Mouse (Mus musculus) CH12.LX (cell line): Measurements from ENCODE around the gene Sirt4. TPM values are rescaled to one million over a fixed set of nuclear protein-coding genes. Genes with fewer than 3 reads are reported as not detected.

ENCODE experiments used
- DNase-seq: peaks from one replicate; pipeline ENCODE4 v3.0.0-alpha.2; 2013; ENCODE audit errors: extremely low read depth
- H3K27ac ChIP-seq: 2 replicates; pipeline ENCODE4 v1.5.1; 2012; ENCODE audit warnings: low read depth, mild to moderate bottlenecking, control low read depth, moderate library complexity; ENCODE audit not compliant: insufficient read depth
- H3K27me3 ChIP-seq: replicated peaks from 2 replicates; pipeline ENCODE3; 2012; ENCODE audit warnings: inconsistent platforms
- H3K36me3 ChIP-seq, 2 experiments: replicated peaks in 1 of 2; 2 replicates each; pipeline versions ENCODE3 to v1.6.1; 2012; ENCODE audit warnings: inconsistent platforms in 1 of 2, low read length in 1 of 2, mild to moderate bottlenecking in 1 of 2, mixed read lengths in 1 of 2, moderate library complexity in 1 of 2; ENCODE audit not compliant: control insufficient read depth in 1 of 2, insufficient read depth in 1 of 2
- H3K4me1 ChIP-seq, 2 experiments: 2 replicates each; pipeline ENCODE4 v1.6.1; 2012; ENCODE audit warnings: inconsistent platforms in 1 of 2, moderate library complexity in 1 of 2; ENCODE audit not compliant: insufficient read depth in 2 of 2, control insufficient read depth in 1 of 2
- H3K4me2 ChIP-seq: 2 replicates; pipeline ENCODE4 v1.6.1; 2012; ENCODE audit warnings: low read depth, mild to moderate bottlenecking, control low read depth; ENCODE audit not compliant: poor library complexity, insufficient read depth, severe bottlenecking
- H3K4me3 ChIP-seq, 3 experiments: fragments of 150-350 bp in 1 of 3; sonication (generic) in 1 of 3; replicated peaks in 1 of 3; 2 replicates each; pipeline versions ENCODE3 to v1.5.1; 2011 to 2012; ENCODE audit warnings: low read depth in 2 of 3, low read length in 2 of 3, mild to moderate bottlenecking in 2 of 3, moderate library complexity in 2 of 3, control low read depth in 1 of 3, improper control_type of control experiment in 1 of 3, inconsistent platforms in 1 of 3, mixed read lengths in 1 of 3; ENCODE audit not compliant: poor library complexity in 1 of 3
- H3K79me2 ChIP-seq: replicated peaks from 2 replicates; pipeline ENCODE4 v1.6.1; 2012; ENCODE audit warnings: mild to moderate bottlenecking, moderate library complexity; ENCODE audit not compliant: control insufficient read depth, poor library complexity, insufficient read depth, severe bottlenecking; ENCODE audit errors: extremely low read depth
- H3K9ac ChIP-seq: 2 replicates; pipeline ENCODE4 v1.6.1; 2012; ENCODE audit warnings: low read depth, mild to moderate bottlenecking, control low read depth, moderate library complexity; ENCODE audit not compliant: insufficient read depth
- H3K9me3 ChIP-seq: replicated peaks from 2 replicates; pipeline ENCODE3; 2012; ENCODE audit warnings: low read length, inconsistent platforms, mixed read lengths
- BHLHE40 ChIP-seq: IDR thresholded peaks from 2 replicates; pipeline ENCODE4 v1.6.1; 2011; ENCODE audit warnings: mild to moderate bottlenecking, low read depth, low read length, improper control_type of control experiment
- CHD1 ChIP-seq: IDR thresholded peaks from 2 replicates; pipeline ENCODE4 v1.6.1; 2012; ENCODE audit warnings: low read depth, low read length, improper control_type of control experiment, inconsistent platforms
- CTCF ChIP-seq, 2 experiments: IDR thresholded peaks in 1 of 2; conservative IDR thresholded peaks in 1 of 2; 2 replicates each; pipeline ENCODE4 v1.5.1; 2011 to 2012; ENCODE audit warnings: low read depth in 2 of 2, low read length in 2 of 2, improper control_type of control experiment in 1 of 2, inconsistent platforms in 1 of 2, mild to moderate bottlenecking in 1 of 2, moderate library complexity in 1 of 2
- E2F4 ChIP-seq: IDR thresholded peaks from 2 replicates; pipeline ENCODE4 v1.6.1; 2011; ENCODE audit warnings: low read depth, low read length, improper control_type of control experiment; ENCODE audit not compliant: insufficient replicate concordance
- ELF1 ChIP-seq: IDR thresholded peaks from 2 replicates; pipeline ENCODE4 v1.6.1; 2014; ENCODE audit warnings: low read depth, mild to moderate bottlenecking, inconsistent platforms, low read length, improper control_type of control experiment
- EP300 ChIP-seq: IDR thresholded peaks from 2 replicates; pipeline ENCODE4 v1.6.1; 2011; ENCODE audit warnings: low read length, improper control_type of control experiment
- GABPA ChIP-seq: IDR thresholded peaks from 2 replicates; pipeline ENCODE4 v1.6.1; 2012; ENCODE audit warnings: low read depth, low read length, improper control_type of control experiment, inconsistent platforms; ENCODE audit not compliant: insufficient replicate concordance
- HCFC1 ChIP-seq: IDR thresholded peaks from 2 replicates; pipeline ENCODE4 v1.6.1; 2012; ENCODE audit warnings: low read depth, mild to moderate bottlenecking, inconsistent platforms, low read length, improper control_type of control experiment
- JUND ChIP-seq: conservative IDR thresholded peaks from 2 replicates; pipeline ENCODE4 v1.6.1; 2011; ENCODE audit warnings: low read depth, low read length, improper control_type of control experiment
- MAFK ChIP-seq: IDR thresholded peaks from 2 replicates; pipeline ENCODE4 v1.6.1; 2011; ENCODE audit warnings: low read length, improper control_type of control experiment; ENCODE audit not compliant: insufficient replicate concordance
- MAX ChIP-seq: IDR thresholded peaks from 2 replicates; pipeline ENCODE4 v1.6.1; 2011; ENCODE audit warnings: low read length, improper control_type of control experiment
- MAZ ChIP-seq: IDR thresholded peaks from 2 replicates; pipeline ENCODE4 v1.6.1; 2012; ENCODE audit warnings: low read depth, mild to moderate bottlenecking, inconsistent platforms, low read length, improper control_type of control experiment, moderate library complexity
- MYC ChIP-seq: IDR thresholded peaks from 2 replicates; pipeline ENCODE4 v1.6.1; 2011; ENCODE audit warnings: low read depth, mild to moderate bottlenecking, improper control_type of control experiment, low read length
- NELFE ChIP-seq: IDR thresholded peaks from 2 replicates; pipeline ENCODE4 v1.6.1; 2011; ENCODE audit warnings: low read depth, low read length, improper control_type of control experiment
- NRF1 ChIP-seq: IDR thresholded peaks from 2 replicates; pipeline ENCODE4 v1.6.1; 2014; ENCODE audit warnings: low read depth, mild to moderate bottlenecking, inconsistent platforms, low read length, improper control_type of control experiment, moderate library complexity
- POLR2A ChIP-seq: IDR thresholded peaks from 2 replicates; pipeline ENCODE4 v1.6.1; 2011; ENCODE audit warnings: low read depth, mild to moderate bottlenecking, improper control_type of control experiment, low read length
- RAD21 ChIP-seq: IDR thresholded peaks from 2 replicates; pipeline ENCODE4 v1.6.1; 2011; ENCODE audit warnings: low read depth, mild to moderate bottlenecking, low read length, improper control_type of control experiment, moderate library complexity
- SIN3A ChIP-seq: IDR thresholded peaks from 2 replicates; pipeline ENCODE4 v1.6.1; 2012; ENCODE audit warnings: low read length, improper control_type of control experiment, inconsistent platforms
- SMC3 ChIP-seq: IDR thresholded peaks from 2 replicates; pipeline ENCODE4 v1.6.1; 2011; ENCODE audit warnings: low read depth, low read length, improper control_type of control experiment
- USF2 ChIP-seq: conservative IDR thresholded peaks from 2 replicates; pipeline ENCODE4 v1.6.1; 2011; ENCODE audit warnings: low read depth, low read length, improper control_type of control experiment
- ZNF384 ChIP-seq: IDR thresholded peaks from 2 replicates; pipeline ENCODE4 v1.6.1; 2012; ENCODE audit warnings: low read depth, low read length, improper control_type of control experiment, inconsistent platforms
- dilution Hi-C: fragments of 300-500 bp; cut with MboI; formaldehyde crosslinking; loops from 2 replicates; pipeline ENCODE4 v1.14.3; 2020; ENCODE audit warnings: low sequenced_read_pairs; ENCODE audit not compliant: extremely low pct_unique_long_range_greater_than_20kb, extremely low pct_ligation_motif_present
- in situ Hi-C: fragments of 300-500 bp; cut with MboI; formaldehyde crosslinking; loops from 3 replicates; pipeline ENCODE4 v1.14.3; 2019; ENCODE audit warnings: low sequenced_read_pairs, low pct_ligation_motif_present, low pct_unique_long_range_greater_than_20kb, mixed read lengths
- polyA plus RNA-seq: library from polyadenylated mRNA; unstranded; fragments of >175 nt; gene quantifications from 2 replicates; pipeline ENCODE4 v1.2.1, GENCODE M21; 2012; ENCODE audit warnings: low read depth; ENCODE audit not compliant: insufficient read length
- total RNA-seq, 2 experiments: library from RNA; depleted of rRNA; stranded (reverse); fragments of 300-350 nt in 1 of 2; fragments of >200 nt in 1 of 2; gene quantifications; 2 replicates each; pipeline ENCODE4 v1.2.3; 2012 to 2014

Sirt4 gene
- total and polyA plus RNA-seq, 3 experiments, result 10.0 to 18.0 (median 13.3) TPM

DNA sequence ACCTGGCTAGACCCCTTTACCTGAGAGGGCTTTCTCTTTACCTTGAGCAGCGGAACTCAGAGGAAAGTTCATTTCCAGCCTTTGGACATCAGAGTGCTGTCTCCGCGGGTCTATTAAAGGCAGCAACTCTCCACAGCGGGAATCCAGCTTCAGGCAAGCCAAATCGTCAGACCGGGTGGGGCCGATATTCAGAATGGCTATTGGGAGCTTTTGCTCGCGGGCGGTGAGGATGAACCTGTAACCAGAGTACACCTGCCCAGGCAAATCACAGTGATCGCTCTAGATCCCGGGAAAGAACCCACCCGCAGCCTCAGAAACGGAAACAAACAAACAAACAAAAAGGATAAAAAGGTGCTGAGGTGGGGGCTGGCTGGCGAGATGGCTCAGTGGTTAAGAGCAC, 5.0 kb downstream of the Sirt4 start:
- no peak for DNase-seq
- Histone ChIP-seq H3K9me3 (no peaks in the 10 kb centered on the region), H3K27me3 (no peaks in the 10 kb centered on the region), H3K4me2 (no peak overlapping the region), H3K4me1 (peaks cover 0 to 15% of the 10 kb centered on the region in 2 experiments; a peak in 2 of 4 replicates), H3K9ac (no peak overlapping the region), H3K4me3 (no peak overlapping the region), H3K27ac (no peak overlapping the region), H3K36me3 (peaks cover 23 to 59% of the 10 kb centered on the region in 2 experiments), H3K79me2 (no peaks in the 10 kb centered on the region)
- in situ Hi-C loops (no loop called here), dilution Hi-C loops (no loop called here)
- no peak for TF ChIP-seq GABPA
- TF ChIP-seq EP300, result no peak
- no peak for TF ChIP-seq POLR2A
- TF ChIP-seq NRF1, result no peak

DNA sequence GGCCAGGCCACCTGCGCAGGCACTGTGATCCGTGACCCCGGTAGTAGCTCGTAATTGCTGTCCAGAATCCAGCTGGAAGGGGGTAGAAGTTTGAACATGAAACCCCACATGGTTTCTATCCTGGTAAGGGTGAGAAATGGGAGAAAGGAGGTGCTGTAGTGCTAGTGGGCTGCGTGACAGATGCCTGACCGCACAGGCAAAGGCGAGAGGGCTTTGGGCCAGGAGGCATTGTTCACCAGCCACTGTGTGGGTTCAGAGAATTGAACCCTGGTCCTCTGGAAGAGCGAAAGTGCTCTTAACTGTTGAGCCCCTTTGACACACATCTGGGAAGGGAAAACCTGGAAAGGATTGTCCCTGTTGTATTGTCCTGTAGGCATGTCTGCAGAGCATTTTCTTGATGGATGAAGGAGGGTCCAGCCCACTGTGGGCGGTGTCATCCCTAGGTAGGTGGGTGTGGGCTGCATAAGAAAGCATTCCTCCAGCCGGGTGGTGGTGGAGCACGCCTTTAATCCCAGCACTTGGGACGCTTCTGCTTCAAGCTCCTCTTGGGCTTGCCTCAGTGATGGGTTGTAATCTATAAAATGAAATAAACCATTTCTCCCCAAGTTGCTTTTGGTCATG, 8.3 kb downstream of the Sirt4 start:
- H3K4me3 ChIP-seq, result no peak overlapping the region
- no peaks in the 10 kb centered on the region for H3K9me3 ChIP-seq
- H3K9ac ChIP-seq, result no peak overlapping the region
- no peaks in the 10 kb centered on the region for H3K79me2 ChIP-seq
- no peaks in the 10 kb centered on the region for H3K27me3 ChIP-seq
- in situ Hi-C loops (no loop called here), dilution Hi-C loops (no loop called here)
- H3K4me2 ChIP-seq, result no peak overlapping the region
- TF ChIP-seq NELFE (no peak), CTCF (conservative IDR thresholded peaks at IDR 0.05 in 1 of 2, IDR thresholded peaks at IDR 0.05 in 1 of 2; ENCODE audit: low read depth in 2 of 2, low read length in 2 of 2) (no peak), POLR2A (no peak), HCFC1 (no peak), BHLHE40 (no peak), E2F4 (no peak), RAD21 (no peak), JUND (no peak), SIN3A (no peak), MYC (no peak), MAZ (no peak), MAX (no peak), SMC3 (no peak), CHD1 (no peak), NRF1 (no peak), ELF1 (no peak), USF2 (no peak), ZNF384 (no peak), MAFK (no peak)
- H3K36me3 ChIP-seq, result peaks cover 15 to 45% of the 10 kb centered on the region in 2 experiments
- no peak overlapping the region for H3K27ac ChIP-seq
- DNase-seq, result no peak
- peaks cover 0 to 7% of the 10 kb centered on the region in 2 experiments; a peak in 2 of 4 replicates for H3K4me1 ChIP-seq
